Mouse (Mus musculus): ENCODE results near the gene Spock1. TPM values are rescaled to one million over a fixed set of nuclear protein-coding genes. Genes with fewer than 3 reads are reported as not detected.

Gene Spock1
- polyA plus RNA-seq, 1 experiment from 2014 or later: 0.24 TPM

GRCm38 (mm10) chr13:57858491-57858890 lies 49.6 kb downstream of the Spock1 start:
- Histone ChIP-seq H3K36me3 (no peaks in the 10 kb centered on the region), H3K4me3 (replicated peaks) (no peak overlapping the region), H3K27ac (no peak overlapping the region), H3K9me3 (replicated peaks) (no peaks in the 10 kb centered on the region), H3K27me3 (no peaks in the 10 kb centered on the region), H3K4me1 (replicated peaks) (no peaks in the 10 kb centered on the region), H3K4me2 (no peak overlapping the region), H3K9ac (no peak overlapping the region)
- no peak for ATAC-seq (ENCODE audit: low read depth)
- no peak for DNase-seq
- WGBS (ENCODE audit: insufficient replicate concordance): 63% methylated on average over 9 of the region's 9 CpGs

GRCm38 (mm10) chr13:57857016-57857415 lies 51.1 kb downstream of the Spock1 start:
- Histone ChIP-seq H3K9me3 (replicated peaks) (no peaks in the 10 kb centered on the region), H3K4me3 (replicated peaks) (no peak overlapping the region), H3K27ac (no peak overlapping the region), H3K4me1 (replicated peaks) (no peaks in the 10 kb centered on the region), H3K36me3 (no peaks in the 10 kb centered on the region), H3K9ac (no peak overlapping the region), H3K27me3 (no peaks in the 10 kb centered on the region), H3K4me2 (no peak overlapping the region)
- no peak for DNase-seq
- 82% methylated on average over 3 of the region's 3 CpGs for WGBS (ENCODE audit: insufficient replicate concordance)
- no peak for ATAC-seq (ENCODE audit: low read depth)

GRCm38 (mm10) chr13:57856311-57856853 lies 51.8 kb downstream of the Spock1 start:
- no peak for ATAC-seq (ENCODE audit: low read depth)
- no peaks in the 10 kb centered on the region for H3K36me3 ChIP-seq
- H3K9ac ChIP-seq: no peak overlapping the region
- no peak overlapping the region for H3K4me3 ChIP-seq (replicated peaks)
- no peak overlapping the region for H3K4me2 ChIP-seq
- no peaks in the 10 kb centered on the region for H3K4me1 ChIP-seq (replicated peaks)
- H3K27ac ChIP-seq: no peak overlapping the region
- no peak for DNase-seq
- H3K9me3 ChIP-seq (replicated peaks): no peaks in the 10 kb centered on the region
- no peaks in the 10 kb centered on the region for H3K27me3 ChIP-seq
- WGBS (ENCODE audit: insufficient replicate concordance): 68% methylated on average over 10 of the region's 10 CpGs

GRCm38 (mm10) chr13:57855766-57856165 lies 52.4 kb downstream of the Spock1 start:
- Histone ChIP-seq H3K4me1 (replicated peaks) (no peaks in the 10 kb centered on the region), H3K36me3 (no peaks in the 10 kb centered on the region), H3K4me3 (replicated peaks) (no peak overlapping the region), H3K4me2 (no peak overlapping the region), H3K27ac (no peak overlapping the region), H3K9me3 (replicated peaks) (no peaks in the 10 kb centered on the region), H3K9ac (no peak overlapping the region), H3K27me3 (no peaks in the 10 kb centered on the region)
- 53% methylated on average over 4 of the region's 4 CpGs for WGBS (ENCODE audit: insufficient replicate concordance)
- DNase-seq: no peak
- ATAC-seq (ENCODE audit: low read depth): no peak

GRCm38 (mm10) chr13:57854416-57854815 lies 53.7 kb downstream of the Spock1 start:
- no peaks in the 10 kb centered on the region for H3K36me3 ChIP-seq
- H3K27ac ChIP-seq: no peak overlapping the region
- 54% methylated on average over 8 of the region's 8 CpGs for WGBS (ENCODE audit: insufficient replicate concordance)
- H3K27me3 ChIP-seq: no peaks in the 10 kb centered on the region
- H3K9me3 ChIP-seq (replicated peaks): no peaks in the 10 kb centered on the region
- no peak for DNase-seq
- no peaks in the 10 kb centered on the region for H3K4me1 ChIP-seq (replicated peaks)
- no peak overlapping the region for H3K9ac ChIP-seq
- no peak for ATAC-seq (ENCODE audit: low read depth)
- H3K4me3 ChIP-seq (replicated peaks): no peak overlapping the region
- H3K4me2 ChIP-seq: no peak overlapping the region

DNA sequence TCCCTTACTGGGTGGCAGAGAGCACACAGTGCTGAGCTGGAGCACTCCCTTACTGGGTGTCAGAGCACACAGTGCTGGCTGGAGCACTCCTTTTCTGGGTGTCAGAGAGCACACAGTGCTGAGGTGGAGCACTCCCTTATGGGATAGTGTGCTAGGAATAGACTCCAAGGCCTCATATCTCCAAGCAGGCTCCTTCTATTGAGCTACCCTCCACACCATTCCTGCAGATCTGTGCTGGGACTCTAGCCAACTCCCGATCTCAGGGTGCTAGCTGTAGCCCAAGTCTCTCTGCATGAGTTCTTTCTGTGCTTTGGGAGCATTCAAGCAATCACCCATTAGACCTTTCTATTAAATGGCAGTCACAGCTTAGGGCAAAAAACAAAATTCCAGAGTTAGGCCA lies 54.5 kb downstream of the Spock1 start:
- H3K9me3 ChIP-seq (replicated peaks): no peaks in the 10 kb centered on the region
- no peak for ATAC-seq (ENCODE audit: low read depth)
- H3K4me3 ChIP-seq (replicated peaks): no peak overlapping the region
- H3K36me3 ChIP-seq: no peaks in the 10 kb centered on the region
- H3K27me3 ChIP-seq: no peaks in the 10 kb centered on the region
- H3K4me2 ChIP-seq: no peak overlapping the region
- no peak overlapping the region for H3K9ac ChIP-seq
- WGBS (ENCODE audit: insufficient replicate concordance): 69% methylated on average over 1 of the region's 1 CpGs
- no peak for DNase-seq
- H3K4me1 ChIP-seq (replicated peaks): no peaks in the 10 kb centered on the region
- H3K27ac ChIP-seq: no peak overlapping the region

- ATAC-seq (ENCODE audit: low read depth) (no peak), DNase-seq (no peak)
- Histone ChIP-seq H3K27ac (no peak overlapping the region), H3K36me3 (no peaks in the 10 kb centered on the region), H3K4me1 (replicated peaks) (no peaks in the 10 kb centered on the region), H3K9ac (no peak overlapping the region), H3K4me3 (replicated peaks) (no peak overlapping the region), H3K4me2 (no peak overlapping the region), H3K27me3 (no peaks in the 10 kb centered on the region), H3K9me3 (replicated peaks) (no peaks in the 10 kb centered on the region)
- WGBS (ENCODE audit: insufficient replicate concordance): 72% methylated on average over 10 of the region's 10 CpGs
Observed at GRCm38 (mm10) chr13:57853156-57853555, 55.0 kb downstream of the Spock1 start.

- 66% methylated on average over 1 of the region's 1 CpGs for WGBS (ENCODE audit: insufficient replicate concordance)
- no peak overlapping the region for H3K27ac ChIP-seq
- no peak for DNase-seq
- H3K4me2 ChIP-seq: no peak overlapping the region
- H3K4me3 ChIP-seq (replicated peaks): no peak overlapping the region
- H3K9ac ChIP-seq: no peak overlapping the region
- H3K4me1 ChIP-seq (replicated peaks): no peaks in the 10 kb centered on the region
- H3K27me3 ChIP-seq: no peaks in the 10 kb centered on the region
- ATAC-seq (ENCODE audit: low read depth): no peak
- no peaks in the 10 kb centered on the region for H3K9me3 ChIP-seq (replicated peaks)
- H3K36me3 ChIP-seq: no peaks in the 10 kb centered on the region
Observed at GRCm38 (mm10) chr13:57848931-57849330, 59.2 kb downstream of the Spock1 start.

GRCm38 (mm10) chr13:57847101-57847500 lies 61.0 kb downstream of the Spock1 start:
- no peak overlapping the region for H3K4me3 ChIP-seq (replicated peaks)
- ATAC-seq (ENCODE audit: low read depth) (no peak), DNase-seq (no peak)
- 74% methylated on average over 4 of the region's 4 CpGs for WGBS (ENCODE audit: insufficient replicate concordance)
- no peaks in the 10 kb centered on the region for H3K27me3 ChIP-seq
- H3K9ac ChIP-seq: no peak overlapping the region
- H3K36me3 ChIP-seq: no peaks in the 10 kb centered on the region
- no peaks in the 10 kb centered on the region for H3K4me1 ChIP-seq (replicated peaks)
- no peak overlapping the region for H3K4me2 ChIP-seq
- no peak overlapping the region for H3K27ac ChIP-seq
- H3K9me3 ChIP-seq (replicated peaks): no peaks in the 10 kb centered on the region

GRCm38 (mm10) chr13:57846468-57846867 lies 61.7 kb downstream of the Spock1 start:
- no peaks in the 10 kb centered on the region for H3K36me3 ChIP-seq
- WGBS (ENCODE audit: insufficient replicate concordance): 83% methylated on average over 9 of the region's 9 CpGs
- DNase-seq (no peak), ATAC-seq (ENCODE audit: low read depth) (no peak)
- no peaks in the 10 kb centered on the region for H3K4me1 ChIP-seq (replicated peaks)
- no peaks in the 10 kb centered on the region for H3K9me3 ChIP-seq (replicated peaks)
- no peak overlapping the region for H3K27ac ChIP-seq
- H3K4me3 ChIP-seq (replicated peaks): no peak overlapping the region
- no peak overlapping the region for H3K9ac ChIP-seq
- H3K4me2 ChIP-seq: no peak overlapping the region
- no peaks in the 10 kb centered on the region for H3K27me3 ChIP-seq

GRCm38 (mm10) chr13:57841141-57841848 lies 66.8 kb downstream of the Spock1 start:
- Histone ChIP-seq H3K9ac (no peak overlapping the region), H3K4me1 (replicated peaks) (no peaks in the 10 kb centered on the region), H3K4me3 (replicated peaks) (no peak overlapping the region), H3K4me2 (no peak overlapping the region), H3K36me3 (no peaks in the 10 kb centered on the region), H3K27ac (no peak overlapping the region), H3K27me3 (no peaks in the 10 kb centered on the region), H3K9me3 (replicated peaks) (no peaks in the 10 kb centered on the region)
- 56% methylated on average over 5 of the region's 5 CpGs for WGBS (ENCODE audit: insufficient replicate concordance)
- ATAC-seq (ENCODE audit: low read depth): no peak
- DNase-seq: no peak

All from liver, embryonic 13.5 days (tissue).